Mouse (Mus musculus): ENCODE measurements around the gene En2. TPM values are rescaled to one million over a fixed set of nuclear protein-coding genes. Genes with fewer than 3 reads are reported as not detected.
A peak's percentile ranks its signal among the peaks of the same experiment; 100 is the strongest.

En2 gene
- polyA plus RNA-seq, 1 experiment from 2014 or later, result not detected

DNA sequence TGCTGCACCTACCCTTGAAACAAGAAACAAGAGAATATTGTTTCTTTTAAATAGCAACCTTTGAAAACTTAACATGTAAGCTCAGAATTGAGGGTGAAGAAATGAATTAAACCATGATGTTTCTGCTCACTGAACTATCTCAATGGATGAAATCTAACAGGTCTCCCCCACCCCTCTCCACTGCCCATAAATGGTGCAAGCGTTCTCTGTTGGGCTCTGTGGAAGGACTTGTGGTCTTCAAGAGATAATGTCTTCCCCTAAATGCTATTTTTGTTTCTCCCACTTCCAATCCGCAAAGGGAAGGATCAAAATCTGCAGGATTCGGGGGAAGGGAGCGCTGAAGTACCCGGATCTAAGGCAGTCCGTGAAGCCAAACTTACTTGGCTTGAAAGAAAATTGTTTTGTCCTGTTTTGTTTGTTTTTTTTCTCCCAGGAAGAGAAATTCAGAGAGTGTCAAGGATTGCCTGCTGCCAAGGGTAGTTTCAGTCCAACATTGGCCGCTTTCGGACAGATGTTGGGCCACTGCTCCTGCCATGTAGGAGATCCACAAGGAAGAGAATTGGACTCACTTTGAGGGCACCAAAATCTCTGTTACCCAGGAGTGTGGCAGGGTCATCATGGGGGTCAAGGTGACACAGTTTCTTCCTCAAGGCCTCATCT is 6.9 kb downstream of the En2 start:
- Histone ChIP-seq H3K4me3 (ENCODE audit: low read depth, low read length) (no peak overlapping the region), H3K4me2 (ENCODE audit: low read depth, severe bottlenecking) (no peak overlapping the region), H3K36me3 (ENCODE audit: control insufficient read depth, insufficient read depth, low read length) (no peaks in the 10 kb centered on the region), H3K9ac (ENCODE audit: low read length) (no peak overlapping the region), H3K27me3 (ENCODE audit: control insufficient read depth, insufficient read depth, low read length) (peaks cover 85% of the 10 kb centered on the region), H3K27ac (replicated peaks; ENCODE audit: low read depth, low read length) (no peak overlapping the region), H3K9me3 (ENCODE audit: control insufficient read depth, low read length) (no peaks in the 10 kb centered on the region), H3K4me1 (ENCODE audit: control insufficient read depth, insufficient read depth, low read length) (no peaks in the 10 kb centered on the region)
- no peak for ATAC-seq (ENCODE audit: insufficient number of reproducible peaks, low FRiP score, low TSS enrichment, low read depth)
- peak; percentile 41 for DNase-seq (ENCODE audit: low spot score)
- 2% methylated on average over 8 of the region's 8 CpGs for WGBS

DNA sequence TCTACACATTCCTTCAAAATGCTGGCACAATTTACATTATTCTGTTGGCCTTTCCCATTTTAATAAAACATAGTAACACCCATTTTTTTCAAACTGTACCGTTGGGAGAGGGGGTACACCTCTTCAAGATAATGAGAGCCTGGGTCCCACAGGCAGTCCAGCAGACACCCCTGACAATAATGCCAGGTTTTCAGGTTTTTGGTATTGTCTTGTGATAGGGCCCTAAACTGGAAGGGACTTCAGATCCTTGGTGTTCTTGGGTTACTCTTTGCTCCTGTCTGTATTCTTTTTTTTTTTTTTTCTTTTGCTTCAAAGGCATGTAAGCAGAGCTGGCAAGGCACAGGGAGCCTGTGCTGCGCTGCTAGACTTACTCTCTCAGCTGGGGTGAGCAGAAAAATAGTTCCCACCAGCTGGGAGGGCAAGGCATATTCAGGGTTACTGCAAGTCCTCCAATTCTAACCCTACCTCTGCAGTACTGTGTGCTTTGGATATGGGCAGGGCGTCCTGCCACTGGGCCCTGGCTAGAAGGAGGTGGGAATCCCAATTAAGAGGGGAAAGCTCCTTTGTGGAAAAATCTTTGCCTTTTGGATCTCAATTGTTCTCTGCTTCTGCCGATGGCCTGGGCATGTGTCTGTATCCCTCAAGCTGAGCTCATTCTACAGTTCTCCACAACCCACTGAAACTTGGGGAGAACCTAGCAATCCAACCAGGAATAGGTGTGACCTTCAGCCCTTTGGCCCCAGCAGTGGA is 7.6 kb downstream of the En2 start:
- H3K27ac ChIP-seq (replicated peaks; ENCODE audit: low read depth, low read length), result no peak overlapping the region
- H3K9me3 ChIP-seq (ENCODE audit: control insufficient read depth, low read length), result no peaks in the 10 kb centered on the region
- peaks cover 82% of the 10 kb centered on the region for H3K27me3 ChIP-seq (ENCODE audit: control insufficient read depth, insufficient read depth, low read length)
- no peak overlapping the region for H3K4me3 ChIP-seq (ENCODE audit: low read depth, low read length)
- DNase-seq (ENCODE audit: low spot score) (no peak), ATAC-seq (ENCODE audit: insufficient number of reproducible peaks, low FRiP score, low TSS enrichment, low read depth) (no peak)
- no peaks in the 10 kb centered on the region for H3K4me1 ChIP-seq (ENCODE audit: control insufficient read depth, insufficient read depth, low read length)
- no peaks in the 10 kb centered on the region for H3K36me3 ChIP-seq (ENCODE audit: control insufficient read depth, insufficient read depth, low read length)
- no peak overlapping the region for H3K4me2 ChIP-seq (ENCODE audit: low read depth, severe bottlenecking)
- H3K9ac ChIP-seq (ENCODE audit: low read length), result no peak overlapping the region
- WGBS, result 10% methylated on average over 4 of the region's 4 CpGs

DNA sequence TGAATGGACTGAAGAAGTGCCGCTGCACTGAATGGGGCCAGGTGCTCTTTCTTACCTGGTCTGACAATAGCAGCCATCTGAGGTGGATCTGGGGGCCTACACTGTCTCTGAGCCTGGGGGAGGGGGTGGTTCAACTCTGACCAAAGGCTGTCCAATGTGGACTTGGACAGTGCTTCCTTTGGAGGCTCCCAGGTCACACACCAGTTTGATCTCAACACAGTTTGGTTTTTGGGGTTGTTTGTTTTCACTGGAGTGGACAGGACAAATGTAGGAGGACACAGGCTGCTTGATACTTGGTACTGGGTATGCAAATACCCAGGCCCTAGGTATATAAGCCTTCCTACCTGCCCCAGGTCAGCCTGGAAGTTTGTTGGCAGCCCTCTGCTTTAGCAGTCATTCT is 8.2 kb downstream of the En2 start:
- H3K4me1 ChIP-seq (ENCODE audit: control insufficient read depth, insufficient read depth, low read length), result no peaks in the 10 kb centered on the region
- DNase-seq (ENCODE audit: low spot score), result no peak
- no peak overlapping the region for H3K4me3 ChIP-seq (ENCODE audit: low read depth, low read length)
- H3K36me3 ChIP-seq (ENCODE audit: control insufficient read depth, insufficient read depth, low read length), result no peaks in the 10 kb centered on the region
- no peak overlapping the region for H3K27ac ChIP-seq (replicated peaks; ENCODE audit: low read depth, low read length)
- H3K27me3 ChIP-seq (ENCODE audit: control insufficient read depth, insufficient read depth, low read length), result peaks cover 84% of the 10 kb centered on the region
- H3K9me3 ChIP-seq (ENCODE audit: control insufficient read depth, low read length), result no peaks in the 10 kb centered on the region
- no peak for ATAC-seq (ENCODE audit: insufficient number of reproducible peaks, low FRiP score, low TSS enrichment, low read depth)
- H3K9ac ChIP-seq (ENCODE audit: low read length), result no peak overlapping the region
- WGBS, result 4% methylated on average over 1 of the region's 1 CpGs
- no peak overlapping the region for H3K4me2 ChIP-seq (ENCODE audit: low read depth, severe bottlenecking)

DNA sequence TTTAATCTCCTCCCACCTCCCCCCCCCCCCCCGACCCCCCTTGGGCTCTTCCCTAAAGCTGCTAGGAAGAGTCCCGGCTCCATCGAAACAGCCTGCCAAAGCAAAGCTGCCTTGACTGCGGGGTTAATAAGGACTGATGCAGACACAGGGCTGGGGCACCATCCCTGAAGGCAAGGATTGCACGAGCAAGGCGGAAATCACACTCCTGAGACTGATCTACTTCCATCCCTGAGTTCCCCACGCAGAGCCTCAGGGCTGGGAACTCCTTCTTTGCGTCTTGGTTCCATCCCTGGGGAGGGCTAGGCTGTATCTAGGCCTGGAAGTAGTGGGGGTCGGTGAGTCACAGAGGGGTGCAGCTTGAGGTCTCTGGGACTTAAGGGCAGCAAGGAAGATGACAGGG is 8.6 kb downstream of the En2 start:
- H3K27me3 ChIP-seq (ENCODE audit: control insufficient read depth, insufficient read depth, low read length), result peaks cover 84% of the 10 kb centered on the region
- no peaks in the 10 kb centered on the region for H3K36me3 ChIP-seq (ENCODE audit: control insufficient read depth, insufficient read depth, low read length)
- WGBS, result under 1% methylated on average over 9 of the region's 9 CpGs
- no peak overlapping the region for H3K4me3 ChIP-seq (ENCODE audit: low read depth, low read length)
- no peak overlapping the region for H3K4me2 ChIP-seq (ENCODE audit: low read depth, severe bottlenecking)
- ATAC-seq (ENCODE audit: insufficient number of reproducible peaks, low FRiP score, low TSS enrichment, low read depth) (no peak), DNase-seq (ENCODE audit: low spot score) (no peak)
- H3K27ac ChIP-seq (replicated peaks; ENCODE audit: low read depth, low read length), result no peak overlapping the region
- H3K9me3 ChIP-seq (ENCODE audit: control insufficient read depth, low read length), result no peaks in the 10 kb centered on the region
- no peak overlapping the region for H3K9ac ChIP-seq (ENCODE audit: low read length)
- H3K4me1 ChIP-seq (ENCODE audit: control insufficient read depth, insufficient read depth, low read length), result no peaks in the 10 kb centered on the region

DNA sequence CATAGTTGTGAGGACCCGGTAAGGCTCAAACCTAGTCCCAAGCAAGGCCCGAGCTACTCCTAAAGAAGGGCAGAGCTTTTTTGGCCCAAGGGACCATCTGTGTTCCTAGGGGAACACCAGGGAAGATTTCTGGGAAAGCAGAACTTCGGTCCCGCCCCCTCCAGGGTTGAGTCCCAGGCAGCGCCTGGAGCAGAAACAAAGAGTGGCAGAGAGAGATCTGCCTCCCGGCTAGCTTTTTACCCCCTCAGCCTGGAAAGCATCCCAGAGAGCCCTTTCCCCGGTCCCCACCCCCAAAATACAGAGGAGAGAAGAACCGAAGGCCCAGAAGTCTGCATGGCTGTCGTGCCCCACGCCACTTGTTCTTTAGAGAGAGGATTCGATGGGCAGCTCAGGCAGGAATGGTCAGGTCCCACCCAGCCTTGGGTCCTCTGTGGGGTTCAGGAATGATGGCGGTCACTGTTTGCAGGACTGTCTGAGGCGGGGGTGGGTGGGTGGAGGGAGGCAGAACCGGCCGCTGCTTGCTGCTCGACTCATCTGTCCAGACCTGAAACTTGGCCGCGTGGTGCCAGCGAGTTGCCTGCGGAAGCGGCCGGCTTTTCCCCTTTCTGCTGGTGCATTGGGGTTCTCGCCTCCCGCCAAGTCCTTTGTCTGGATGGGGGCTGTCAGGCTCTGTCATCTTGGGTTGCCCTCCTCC is 9.5 kb downstream of the En2 start:
- DNase-seq (ENCODE audit: low spot score), result peak; percentile 72
- Histone ChIP-seq H3K27me3 (ENCODE audit: control insufficient read depth, insufficient read depth, low read length) (peaks cover 82% of the 10 kb centered on the region), H3K4me2 (ENCODE audit: low read depth, severe bottlenecking) (no peak overlapping the region), H3K36me3 (ENCODE audit: control insufficient read depth, insufficient read depth, low read length) (no peaks in the 10 kb centered on the region), H3K27ac (replicated peaks; ENCODE audit: low read depth, low read length) (no peak overlapping the region), H3K4me1 (ENCODE audit: control insufficient read depth, insufficient read depth, low read length) (no peaks in the 10 kb centered on the region), H3K9me3 (ENCODE audit: control insufficient read depth, low read length) (no peaks in the 10 kb centered on the region), H3K4me3 (ENCODE audit: low read depth, low read length) (no peak overlapping the region), H3K9ac (ENCODE audit: low read length) (no peak overlapping the region)
- no peak for ATAC-seq (ENCODE audit: insufficient number of reproducible peaks, low FRiP score, low TSS enrichment, low read depth)
- under 1% methylated on average over 24 of the region's 24 CpGs for WGBS

DNA sequence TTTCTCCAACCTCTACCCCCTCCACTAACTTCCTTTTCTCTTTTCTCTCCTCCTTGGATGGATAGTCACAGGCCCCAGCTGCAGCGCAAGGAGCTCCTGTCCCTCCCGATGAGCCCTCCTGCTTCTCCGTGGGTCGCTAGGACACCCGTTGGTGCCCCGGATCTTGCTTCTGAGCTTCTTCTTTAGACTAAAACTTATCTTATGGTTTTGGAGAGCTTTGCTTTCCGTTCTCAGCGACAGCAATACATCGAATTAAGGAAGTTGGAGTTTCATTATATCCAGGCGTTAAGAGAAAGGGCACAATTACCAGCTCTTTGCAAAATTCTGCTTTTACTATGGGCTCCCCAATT is 10.1 kb downstream of the En2 start:
- H3K36me3 ChIP-seq (ENCODE audit: control insufficient read depth, insufficient read depth, low read length), result no peaks in the 10 kb centered on the region
- H3K9ac ChIP-seq (ENCODE audit: low read length), result no peak overlapping the region
- no peak for DNase-seq (ENCODE audit: low spot score)
- H3K4me3 ChIP-seq (ENCODE audit: low read depth, low read length), result no peak overlapping the region
- H3K9me3 ChIP-seq (ENCODE audit: control insufficient read depth, low read length), result no peaks in the 10 kb centered on the region
- no peak for ATAC-seq (ENCODE audit: insufficient number of reproducible peaks, low FRiP score, low TSS enrichment, low read depth)
- peaks cover 80% of the 10 kb centered on the region for H3K27me3 ChIP-seq (ENCODE audit: control insufficient read depth, insufficient read depth, low read length)
- H3K4me1 ChIP-seq (ENCODE audit: control insufficient read depth, insufficient read depth, low read length), result no peaks in the 10 kb centered on the region
- no peak overlapping the region for H3K27ac ChIP-seq (replicated peaks; ENCODE audit: low read depth, low read length)
- H3K4me2 ChIP-seq (ENCODE audit: low read depth, severe bottlenecking), result no peak overlapping the region
- WGBS, result 2% methylated on average over 10 of the region's 10 CpGs

DNA sequence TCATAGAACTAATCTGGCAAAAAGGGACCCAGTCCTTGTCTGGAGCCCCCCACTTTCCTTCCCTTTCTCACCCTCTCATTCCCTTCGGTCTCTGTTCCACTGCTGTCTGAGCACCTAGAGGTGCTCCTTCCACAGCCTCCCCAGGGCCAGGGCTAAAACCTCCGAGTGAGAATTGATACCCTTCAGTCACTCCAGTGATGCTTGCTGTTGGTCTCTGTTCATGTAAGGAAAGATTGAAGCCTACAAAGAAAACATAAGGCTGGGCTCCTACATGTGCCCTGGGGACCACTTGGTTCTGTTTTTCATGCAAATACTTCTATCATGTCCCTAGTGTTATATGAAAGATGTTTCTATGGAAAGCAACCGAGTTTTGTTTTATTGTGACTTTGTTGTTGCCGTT is 10.5 kb downstream of the En2 start:
- Histone ChIP-seq H3K27me3 (ENCODE audit: control insufficient read depth, insufficient read depth, low read length) (peaks cover 76% of the 10 kb centered on the region), H3K4me1 (ENCODE audit: control insufficient read depth, insufficient read depth, low read length) (no peaks in the 10 kb centered on the region), H3K9me3 (ENCODE audit: control insufficient read depth, low read length) (no peaks in the 10 kb centered on the region), H3K36me3 (ENCODE audit: control insufficient read depth, insufficient read depth, low read length) (no peaks in the 10 kb centered on the region), H3K9ac (ENCODE audit: low read length) (no peak overlapping the region), H3K4me3 (ENCODE audit: low read depth, low read length) (no peak overlapping the region), H3K4me2 (ENCODE audit: low read depth, severe bottlenecking) (no peak overlapping the region), H3K27ac (replicated peaks; ENCODE audit: low read depth, low read length) (no peak overlapping the region)
- WGBS, result 12% methylated on average over 4 of the region's 4 CpGs
- ATAC-seq (ENCODE audit: insufficient number of reproducible peaks, low FRiP score, low TSS enrichment, low read depth) (no peak), DNase-seq (ENCODE audit: low spot score) (no peak)

DNA sequence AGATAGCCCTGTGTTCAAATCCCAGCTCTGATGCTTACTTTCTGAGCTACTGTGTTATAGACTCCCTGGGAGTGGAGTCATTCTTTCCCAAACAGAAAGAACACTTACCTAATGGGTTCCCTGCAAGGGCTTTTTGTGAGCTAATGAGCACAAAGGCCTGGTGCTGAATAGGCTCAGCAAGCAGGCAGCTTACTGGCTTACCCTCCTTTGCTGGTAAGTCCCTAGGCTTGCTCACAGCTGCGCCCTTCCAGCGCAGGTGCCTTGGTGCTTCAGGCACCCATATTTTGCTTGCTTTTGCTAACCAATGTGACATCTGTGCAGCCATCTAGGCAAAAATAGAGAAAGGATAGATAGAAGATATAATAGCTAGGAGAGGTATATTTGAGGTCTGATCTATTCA is 11.1 kb downstream of the En2 start:
- Histone ChIP-seq H3K27me3 (ENCODE audit: control insufficient read depth, insufficient read depth, low read length) (peaks cover 72% of the 10 kb centered on the region), H3K4me3 (ENCODE audit: low read depth, low read length) (no peak overlapping the region), H3K4me2 (ENCODE audit: low read depth, severe bottlenecking) (no peak overlapping the region), H3K36me3 (ENCODE audit: control insufficient read depth, insufficient read depth, low read length) (no peaks in the 10 kb centered on the region), H3K9ac (ENCODE audit: low read length) (no peak overlapping the region), H3K4me1 (ENCODE audit: control insufficient read depth, insufficient read depth, low read length) (no peaks in the 10 kb centered on the region), H3K9me3 (ENCODE audit: control insufficient read depth, low read length) (no peaks in the 10 kb centered on the region), H3K27ac (replicated peaks; ENCODE audit: low read depth, low read length) (no peak overlapping the region)
- ATAC-seq (ENCODE audit: insufficient number of reproducible peaks, low FRiP score, low TSS enrichment, low read depth) (no peak), DNase-seq (ENCODE audit: low spot score) (no peak)
- 6% methylated on average over 2 of the region's 2 CpGs for WGBS
